Mouse (Mus musculus) limb, embryonic 14.5 days (tissue): Measurements from ENCODE around the gene AC109138.7. TPM values are rescaled to one million over a fixed set of nuclear protein-coding genes. Genes with fewer than 3 reads are reported as not detected.

Experiments used
- ATAC-seq: fragments of 200-750 bp; cut with Nextera tagmentation; 2 replicates; pipeline ENCODE4 v1.8.0; 2017; ENCODE audit warnings: low read depth, moderate number of reproducible peaks, moderate TSS enrichment; ENCODE audit not compliant: low FRiP score
- DNase-seq: peaks from one replicate; pipeline ENCODE4 v3.0.0-alpha.2; 2015; ENCODE audit warnings: low spot score
- H3K27ac ChIP-seq: fragments of 300-500 bp; sonication (generic); replicated peaks from 2 replicates; pipeline ENCODE4 v1.5.1; 2014; ENCODE audit warnings: low read depth, mild to moderate bottlenecking, low read length, moderate library complexity, mixed read lengths
- H3K27me3 ChIP-seq: fragments of 300-500 bp; sonication (generic); 2 replicates; pipeline ENCODE4 v1.6.1; 2014; ENCODE audit warnings: low read length, mixed read lengths; ENCODE audit not compliant: control insufficient read depth, insufficient read depth
- H3K36me3 ChIP-seq: fragments of 300-500 bp; sonication (generic); 2 replicates; pipeline ENCODE4 v1.6.1; 2014; ENCODE audit warnings: mild to moderate bottlenecking, low read length, moderate library complexity, mixed read lengths; ENCODE audit not compliant: control insufficient read depth, insufficient read depth
- H3K4me1 ChIP-seq: fragments of 300-500 bp; sonication (generic); 2 replicates; pipeline ENCODE4 v1.6.1; 2014; ENCODE audit warnings: antibody characterized with exemption, low read length, mixed read lengths; ENCODE audit not compliant: control insufficient read depth, insufficient read depth
- H3K4me2 ChIP-seq: fragments of 300-500 bp; sonication (generic); replicated peaks from 2 replicates; pipeline ENCODE4 v1.6.1; 2014; ENCODE audit warnings: low read depth, mild to moderate bottlenecking, low read length, moderate library complexity; ENCODE audit not compliant: severe bottlenecking
- H3K4me3 ChIP-seq: fragments of 300-500 bp; sonication (generic); replicated peaks from 2 replicates; pipeline ENCODE4 v1.5.1; 2014; ENCODE audit warnings: low read length
- H3K9ac ChIP-seq: fragments of 300-500 bp; sonication (generic); 2 replicates; pipeline ENCODE4 v1.6.1; 2014; ENCODE audit warnings: mild to moderate bottlenecking, low read depth, low read length, moderate library complexity; ENCODE audit not compliant: severe bottlenecking
- H3K9me3 ChIP-seq: fragments of 300-500 bp; sonication (generic); 2 replicates; pipeline ENCODE4 v1.6.1; 2016; ENCODE audit warnings: low read length; ENCODE audit not compliant: control insufficient read depth
- POLR2A ChIP-seq: fragments of 200-500 bp; IDR thresholded peaks from 2 replicates; pipeline ENCODE4 v1.8.0; 2012; ENCODE audit warnings: inconsistent platforms, mild to moderate bottlenecking, moderate library complexity, borderline replicate concordance; ENCODE audit not compliant: insufficient read depth, insufficient read length; ENCODE audit errors: extremely low read depth
- WGBS: fragments of 180-500 bp; shearing (Covaris S2); extraction: QIAGEN DNeasy Blood & Tissue Kit; methylation state at CpG from one replicate; pipeline ENCODE4 v1.1.7; 2014; 5-methylcytosine and 5-hydroxymethylcytosine counted together
- polyA plus RNA-seq, 2 experiments: library from polyadenylated mRNA; depleted of rRNA in 1 of 2; stranded (reverse) in 1 of 2; unstranded in 1 of 2; fragments of >200 nt; fragmentation: Nextera tagmentation in 1 of 2; extraction: Ambion mirVana in 1 of 2; gene quantifications; 2 replicates each; pipeline versions ENCODE4 v1.2.1 to v1.2.3; 2012 to 2014

AC109138.7 gene
- polyA plus RNA-seq, 2 experiments = 0.83 TPM; not detected in 1

- peaks cover 70% of the 10 kb centered on the region for H3K36me3 ChIP-seq
- H3K4me1 ChIP-seq = peaks cover 16% of the 10 kb centered on the region
- H3K27me3 ChIP-seq = no peaks in the 10 kb centered on the region
- no peak for TF ChIP-seq POLR2A
- DNase-seq (no peak), ATAC-seq (no peak)
- 85% methylated on average over 12 of the region's 12 CpGs for WGBS
- H3K9me3 ChIP-seq = no peaks in the 10 kb centered on the region
- no peak overlapping the region for H3K27ac ChIP-seq
- H3K4me3 ChIP-seq = no peak overlapping the region
- H3K4me2 ChIP-seq = no peak overlapping the region
- H3K9ac ChIP-seq = no peak overlapping the region
These were observed 19.1 kb upstream of the AC109138.7 start for GRCm38 (mm10) chr19:4194776-4195650.

- Histone ChIP-seq H3K9me3 (no peaks in the 10 kb centered on the region), H3K27ac (no peak overlapping the region), H3K36me3 (peaks cover 74% of the 10 kb centered on the region), H3K4me1 (peaks cover 26% of the 10 kb centered on the region), H3K4me3 (no peak overlapping the region), H3K9ac (no peak overlapping the region), H3K4me2 (no peak overlapping the region), H3K27me3 (no peaks in the 10 kb centered on the region)
- TF ChIP-seq POLR2A = no peak
- 47% methylated on average over 2 of the region's 2 CpGs for WGBS
- no peak for ATAC-seq
- DNase-seq = no peak
These were observed 18.1 kb upstream of the AC109138.7 start for GRCm38 (mm10) chr19:4196048-4196447.

DNA sequence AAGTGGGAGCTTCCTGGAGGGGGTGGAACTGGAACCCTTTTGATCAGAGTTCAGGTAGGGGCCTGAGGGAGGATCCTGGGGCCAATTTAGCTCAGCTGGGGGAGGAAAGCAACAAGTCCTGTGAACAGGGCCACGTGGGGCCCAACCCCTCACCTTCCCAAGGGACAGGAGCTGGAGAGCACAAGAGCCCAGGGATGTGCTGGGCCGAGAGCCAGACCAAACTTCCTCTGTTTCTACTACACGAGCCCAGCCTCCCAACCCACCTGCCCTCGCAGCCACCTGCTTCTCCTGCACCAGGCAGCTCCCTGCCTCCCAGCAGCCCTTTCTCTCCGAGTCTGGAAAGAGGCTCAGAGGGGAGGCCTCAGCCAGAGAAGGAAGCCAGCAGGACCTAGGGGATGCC, 17.6 kb upstream of the AC109138.7 start:
- Histone ChIP-seq H3K4me1 (peaks cover 22% of the 10 kb centered on the region), H3K27ac (no peak overlapping the region), H3K4me2 (no peak overlapping the region), H3K9me3 (no peaks in the 10 kb centered on the region), H3K4me3 (no peak overlapping the region), H3K9ac (no peak overlapping the region), H3K27me3 (no peaks in the 10 kb centered on the region), H3K36me3 (peaks cover 74% of the 10 kb centered on the region)
- DNase-seq = peak; percentile 24
- WGBS = 14% methylated on average over 4 of the region's 5 CpGs
- no peak for TF ChIP-seq POLR2A
- ATAC-seq = no peak

DNA sequence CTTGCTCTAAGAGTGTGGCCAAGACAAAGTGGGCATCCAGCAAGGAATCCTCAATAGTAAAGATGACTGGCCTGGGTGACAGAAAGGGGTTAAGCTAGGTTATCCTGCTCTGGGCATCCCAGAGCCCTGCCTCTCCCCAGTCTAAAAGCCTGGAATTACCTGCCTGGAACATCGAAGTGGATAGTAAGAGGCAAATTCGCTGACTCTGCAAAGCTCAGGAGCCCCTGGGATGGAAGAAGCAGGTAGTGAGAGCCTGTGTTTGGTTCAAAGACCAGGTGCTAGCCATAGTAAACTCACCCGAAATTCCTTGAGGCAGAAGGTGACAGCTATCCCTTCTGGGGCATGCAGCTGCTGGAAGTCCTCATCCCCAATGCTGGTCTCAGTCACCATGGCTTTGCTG, 17.0 kb upstream of the AC109138.7 start:
- no peak for TF ChIP-seq POLR2A
- no peak overlapping the region for H3K4me3 ChIP-seq
- no peaks in the 10 kb centered on the region for H3K9me3 ChIP-seq
- no peak overlapping the region for H3K9ac ChIP-seq
- peaks cover 24% of the 10 kb centered on the region for H3K4me1 ChIP-seq
- H3K27ac ChIP-seq = no peak overlapping the region
- peaks cover 74% of the 10 kb centered on the region for H3K36me3 ChIP-seq
- no peak for ATAC-seq
- H3K27me3 ChIP-seq = no peaks in the 10 kb centered on the region
- DNase-seq = no peak
- 58% methylated on average over 3 of the region's 3 CpGs for WGBS
- no peak overlapping the region for H3K4me2 ChIP-seq

DNA sequence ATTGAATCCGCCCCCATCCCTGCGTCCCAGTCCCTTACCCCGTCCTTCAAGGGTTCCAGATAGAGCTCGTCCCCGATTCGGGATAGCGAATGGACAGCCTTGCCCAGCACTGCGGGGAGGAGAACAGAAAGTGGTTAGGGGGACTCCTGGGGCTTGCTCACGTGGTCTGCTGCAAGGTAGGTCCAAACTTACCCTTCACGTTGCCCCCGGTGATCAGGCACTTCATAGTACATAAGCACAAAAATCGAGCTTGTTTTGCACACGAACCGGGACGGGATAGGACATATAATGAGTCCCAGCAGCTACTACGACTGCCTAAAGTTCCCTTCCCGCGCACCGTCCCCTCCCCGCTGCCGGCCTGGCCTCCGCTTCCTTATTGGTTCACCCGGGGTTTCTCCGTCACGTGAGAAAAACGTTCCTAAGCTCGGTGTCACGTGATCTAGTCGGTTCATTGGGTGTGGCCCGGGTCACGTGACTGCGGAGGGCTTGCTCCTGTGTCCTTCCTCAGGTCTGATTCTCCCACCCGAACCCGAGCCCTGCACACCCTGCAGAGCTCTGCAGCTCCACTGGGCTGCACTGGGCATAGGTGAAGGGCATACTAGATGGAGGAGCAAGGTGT, 12.8 kb upstream of the AC109138.7 start, which contains the start of gene Rad9a:
Gene Rad9a (minus strand): TSS at position 372 of the 619 bp plus-strand sequence.
- TF ChIP-seq POLR2A = no peak
- H3K27ac ChIP-seq = peak within 1 kb of the TSS; percentile 65; the same call in 1 of the 2 replicates
- ATAC-seq (peak; percentile 91), DNase-seq (peak; percentile 99)
- peak within 1 kb of the TSS; percentile 67 for H3K4me3 ChIP-seq
- H3K36me3 ChIP-seq = peaks cover 39% of the 10 kb centered on the region
- no peaks in the 10 kb centered on the region for H3K27me3 ChIP-seq
- under 1% methylated on average over 34 of the region's 34 CpGs for WGBS
- H3K4me2 ChIP-seq = peak within 1 kb of the TSS; percentile 98
- peak within 1 kb of the TSS; percentile 73 for H3K9ac ChIP-seq
- H3K4me1 ChIP-seq = peaks cover 16% of the 10 kb centered on the region
- H3K9me3 ChIP-seq = no peaks in the 10 kb centered on the region
